Mouse (Mus musculus): ENCODE data around the gene Tex45. TPM values are rescaled to one million over a fixed set of nuclear protein-coding genes. Genes with fewer than 3 reads are reported as not detected.

Tex45 gene
- total RNA-seq (2021) = not detected

DNA sequence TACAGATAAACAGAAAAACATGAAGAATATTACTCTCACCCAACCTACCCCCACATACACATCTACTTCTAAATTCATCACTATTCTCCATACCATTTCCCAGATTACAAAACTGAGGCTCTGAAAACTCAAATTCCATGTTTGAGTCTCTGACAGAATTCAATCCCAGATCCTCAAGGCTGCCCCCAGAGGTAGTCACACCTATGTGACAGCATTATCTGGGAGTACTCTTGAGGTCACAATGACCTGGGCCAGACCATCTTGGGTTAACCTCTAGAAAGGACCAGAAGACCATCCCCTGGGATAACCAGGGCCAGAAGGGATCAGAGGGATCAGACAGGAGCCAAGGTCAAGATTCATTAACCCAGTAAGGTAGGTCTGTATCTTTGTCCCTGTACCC, at the start of gene Tex45:
Tex45 (plus strand) TSS at position 301 of the 400 bp plus-strand sequence.
- DNase-seq = no peak
- intact Hi-C loops (cut with DNase I) = no loop called here

DNA sequence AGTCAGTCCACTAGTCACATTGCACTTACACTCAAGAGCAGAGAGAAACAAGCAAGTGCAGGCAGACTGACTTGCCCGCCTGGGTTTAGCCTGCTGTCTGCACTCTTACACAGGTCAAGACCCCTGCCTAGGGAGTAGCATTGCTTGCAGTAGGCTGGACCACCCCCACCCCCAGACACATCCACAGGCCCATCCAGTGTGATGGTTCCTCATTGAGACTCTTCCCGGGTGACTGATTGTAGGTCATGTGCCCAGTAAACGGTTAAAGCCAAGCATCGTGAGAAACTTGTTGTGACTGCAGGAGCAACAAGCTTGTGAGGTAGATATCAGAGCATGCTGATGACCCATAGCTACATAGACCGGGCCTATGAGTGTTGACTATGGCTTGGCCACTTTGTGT, 49.2 kb upstream of the Tex45 start:
- DNase-seq = no peak
- intact Hi-C loops (cut with DNase I) = no loop called here

DNA sequence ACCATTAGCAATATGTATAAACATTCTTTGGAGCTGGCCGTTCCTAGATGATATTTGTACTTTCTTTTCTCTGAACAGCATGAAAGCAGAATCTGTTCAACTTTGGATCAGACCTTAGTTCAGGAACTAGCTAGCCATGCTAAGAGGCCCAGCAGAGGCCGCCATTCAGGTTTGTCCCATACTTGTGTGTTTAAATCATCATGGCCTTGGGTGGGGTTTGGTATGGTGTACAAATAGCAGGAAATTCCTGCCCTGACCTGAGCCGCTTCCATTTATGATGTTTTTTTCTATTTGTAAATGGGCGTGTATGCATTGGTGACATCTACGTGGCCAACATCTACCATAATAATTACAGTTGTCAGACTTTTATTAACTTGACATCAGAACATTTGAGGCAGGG, 45.4 kb upstream of the Tex45 start:
- no peak for DNase-seq
- intact Hi-C loops (cut with DNase I) = no loop called here

DNA sequence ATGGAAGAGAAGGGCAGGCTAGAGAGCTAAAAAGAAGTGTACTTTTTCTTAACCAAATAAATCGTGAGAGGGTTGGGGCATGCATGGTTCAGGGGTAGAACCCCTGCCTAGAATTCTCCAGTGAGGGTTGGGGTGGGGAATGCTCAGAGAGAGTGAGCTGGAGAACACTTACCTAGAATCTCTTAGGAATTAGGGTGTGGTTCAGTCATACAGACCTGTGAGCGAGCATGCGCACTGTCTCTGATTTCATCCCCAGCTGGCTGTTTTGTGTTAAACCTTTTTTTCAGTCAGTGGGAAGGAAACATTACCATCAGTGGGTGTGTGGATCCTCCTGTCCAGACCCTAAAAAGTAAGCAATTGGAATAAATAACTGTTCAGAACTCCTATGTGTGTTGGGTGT, 44.5 kb upstream of the Tex45 start:
- intact Hi-C loops (cut with DNase I) = no loop called here
- DNase-seq = no peak

DNA sequence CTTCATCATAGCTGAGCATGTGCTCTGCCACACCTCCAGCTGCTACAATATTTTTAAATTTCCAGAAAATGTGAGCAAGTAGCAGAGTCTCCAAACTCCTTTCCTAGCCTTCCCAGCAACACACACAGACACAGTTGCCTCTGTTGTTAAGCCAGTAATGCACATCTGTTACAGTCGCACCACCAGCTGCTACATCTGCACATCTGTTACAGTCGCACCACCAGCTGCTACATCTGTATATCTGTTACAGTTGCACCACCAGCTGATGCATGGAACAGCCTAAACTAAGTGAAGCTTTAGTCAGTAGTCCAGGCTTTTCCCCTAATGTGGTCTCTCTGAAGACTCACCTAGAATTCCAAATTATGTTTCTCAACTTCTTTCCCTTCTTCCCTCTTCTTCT, 42.2 kb upstream of the Tex45 start:
- intact Hi-C loops (cut with DNase I) = no loop called here
- no peak for DNase-seq

DNA sequence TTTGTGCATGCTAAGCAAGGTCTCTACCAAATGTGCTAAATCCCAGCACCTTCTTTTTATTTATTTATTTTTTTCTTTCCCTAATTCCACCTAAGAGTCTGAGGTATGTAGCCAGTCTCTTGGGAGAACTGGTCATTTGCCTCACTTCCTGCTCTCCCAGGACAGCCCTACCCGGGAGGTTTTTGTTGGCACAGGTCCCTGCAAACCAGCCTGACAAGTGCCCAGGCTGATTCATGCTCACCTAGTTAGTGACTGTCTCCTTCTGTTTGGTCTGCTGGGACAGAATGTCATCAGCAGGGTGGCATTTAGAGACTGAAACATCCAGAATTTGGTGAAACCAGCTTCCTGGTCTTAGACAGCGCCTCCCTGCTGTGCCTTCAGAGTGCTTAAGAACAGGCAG, 40.7 kb upstream of the Tex45 start:
- intact Hi-C loops (cut with DNase I) = no loop called here
- no peak for DNase-seq

DNA sequence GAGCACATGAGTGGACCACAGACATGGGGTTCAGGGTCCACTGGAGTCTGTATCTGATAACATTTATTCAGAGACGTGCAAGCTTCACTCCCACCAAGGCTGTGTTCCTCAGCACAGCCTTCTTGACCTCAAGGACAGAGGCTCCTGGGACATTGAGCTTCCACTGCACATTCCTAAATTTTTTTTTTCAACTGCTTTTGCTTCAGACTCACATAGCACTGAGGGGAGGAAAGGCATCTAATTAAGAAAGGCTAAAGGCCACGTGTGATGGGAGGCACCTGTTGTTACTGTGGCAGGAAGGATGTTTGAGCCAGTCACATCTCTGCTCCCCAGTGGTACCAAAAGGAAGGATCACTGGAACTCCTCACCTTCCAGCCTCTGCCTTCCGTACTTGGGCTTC, 39.5 kb upstream of the Tex45 start:
- no peak for DNase-seq
- intact Hi-C loops (cut with DNase I) = no loop called here

DNA sequence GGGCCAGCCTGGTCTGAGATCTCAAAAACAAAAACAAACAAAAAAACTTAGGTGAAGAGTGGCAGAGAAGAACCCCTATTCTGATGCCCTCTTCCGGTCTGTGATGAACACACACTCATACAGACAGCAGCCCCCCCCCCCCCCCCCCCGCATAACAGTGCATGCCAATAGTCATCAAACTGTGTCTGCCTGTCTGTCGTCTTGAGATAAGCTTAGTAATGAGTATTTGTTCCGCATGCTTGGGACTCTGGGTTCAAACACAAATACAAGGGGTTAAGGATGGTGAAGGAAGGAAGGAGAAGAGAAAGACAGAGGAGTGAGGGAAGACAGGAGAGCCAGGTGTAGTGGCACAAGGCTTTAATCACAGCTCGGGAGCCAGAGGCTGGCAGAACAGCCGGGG, 34.2 kb upstream of the Tex45 start:
- intact Hi-C loops (cut with DNase I) = no loop called here
- no peak for DNase-seq

DNA sequence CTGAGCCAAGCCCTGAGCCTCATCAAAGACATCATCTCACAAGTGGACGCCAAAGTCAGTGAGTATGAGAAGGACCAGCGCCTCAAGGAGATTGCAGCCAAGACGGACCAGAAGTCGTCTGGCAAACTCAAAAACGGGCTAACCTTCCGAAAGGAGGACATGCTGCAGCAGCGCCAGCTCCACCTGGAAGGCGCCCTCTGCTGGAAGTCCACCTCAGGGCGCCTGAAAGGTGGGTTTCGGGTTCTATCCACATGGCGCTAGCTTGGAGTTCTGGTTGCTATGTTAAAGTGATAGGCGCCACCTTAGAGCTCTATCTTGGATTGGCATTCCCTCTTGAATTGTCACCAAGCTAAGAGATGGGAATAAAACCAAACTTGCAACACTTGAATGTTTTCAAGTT, 31.2 kb upstream of the Tex45 start:
- DNase-seq = no peak
- intact Hi-C loops (cut with DNase I) = no loop called here

DNA sequence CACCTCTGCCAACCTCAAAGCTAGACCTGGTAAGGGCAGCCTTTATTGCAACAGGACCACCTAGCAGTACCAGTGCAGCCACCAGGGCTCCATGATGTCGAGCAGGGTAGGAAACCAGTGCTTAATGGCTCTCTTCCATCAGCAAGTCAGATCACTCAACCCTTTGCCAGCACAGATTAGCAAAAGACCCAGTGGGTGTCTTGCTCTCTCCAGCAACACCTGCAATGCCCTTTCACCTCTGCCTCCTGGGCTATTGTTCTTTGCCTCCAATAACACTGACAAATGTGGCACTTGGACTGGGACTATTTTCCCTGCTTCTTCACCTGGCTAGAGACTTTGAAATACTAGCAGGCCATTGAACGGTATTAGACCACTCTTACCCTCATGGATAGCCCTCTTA, 21.4 kb upstream of the Tex45 start:
- DNase-seq = no peak
- intact Hi-C loops (cut with DNase I) = no loop called here

DNA sequence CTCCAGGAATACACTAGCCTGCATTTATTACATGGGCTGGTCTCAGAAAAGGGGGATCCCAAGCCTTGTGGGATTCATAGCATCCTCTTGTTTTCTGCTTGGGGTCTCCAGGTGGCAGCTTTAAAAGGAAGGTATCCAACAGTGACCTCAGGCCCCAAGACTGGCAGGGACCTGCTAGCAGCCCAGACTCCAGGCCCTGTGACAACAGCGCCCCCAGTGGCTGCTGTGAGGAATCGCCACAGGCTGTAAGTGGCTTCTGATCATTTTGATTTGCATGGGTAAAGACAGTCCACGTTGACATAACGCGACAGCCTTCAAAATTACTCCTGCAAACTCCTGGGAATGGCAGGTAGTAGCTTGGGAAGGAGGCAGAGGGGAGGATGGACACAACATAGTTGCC, 20.0 kb upstream of the Tex45 start:
- intact Hi-C loops (cut with DNase I) = no loop called here
- DNase-seq = peak; percentile 63

DNA sequence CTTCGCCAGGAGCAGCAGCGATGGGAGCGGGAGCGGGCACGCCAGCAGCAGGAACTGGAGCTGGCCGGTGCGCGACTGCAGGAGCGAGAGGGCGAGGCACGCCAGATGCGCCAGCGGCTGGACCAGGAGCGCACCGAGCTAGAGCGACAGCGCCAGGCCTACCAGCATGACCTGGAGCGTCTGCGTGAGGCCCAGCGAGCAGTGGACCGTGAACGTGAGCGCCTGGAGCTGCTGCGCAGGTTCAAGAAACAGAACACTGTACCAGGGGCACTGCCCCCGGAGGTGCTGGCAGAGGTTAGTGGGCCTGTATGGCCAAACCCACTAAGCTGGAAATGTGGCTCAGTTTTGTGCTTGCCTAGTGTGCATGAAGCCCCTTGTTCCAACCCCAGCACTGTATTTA, 18.7 kb upstream of the Tex45 start:
- intact Hi-C loops (cut with DNase I) = no loop called here
- DNase-seq = no peak

DNA sequence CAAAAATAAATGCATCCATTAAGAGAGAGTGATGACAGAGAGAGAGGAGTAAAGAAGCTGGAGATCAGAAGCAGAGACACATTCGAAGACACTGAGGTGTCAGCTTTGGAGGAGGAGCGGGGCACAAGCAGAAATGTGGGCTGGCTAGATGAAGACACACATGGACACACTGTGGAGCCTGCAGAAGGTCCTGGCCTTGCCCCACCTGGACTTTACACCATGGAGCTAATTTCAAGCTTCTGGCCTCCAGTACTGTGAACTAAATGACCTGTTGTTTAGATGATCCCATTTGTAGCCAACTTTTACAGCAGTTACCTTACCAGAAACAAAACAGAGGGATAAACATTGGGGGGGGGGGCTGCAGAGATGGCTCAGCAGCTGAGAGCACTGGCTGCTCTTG, 7.4 kb upstream of the Tex45 start:
- DNase-seq = no peak
- intact Hi-C loops (cut with DNase I) = loop anchor here (10.0 kb wide), 1 partner anchor 212 kb away; the partner anchor contains the start of genes Fcor and Trappc5

DNA sequence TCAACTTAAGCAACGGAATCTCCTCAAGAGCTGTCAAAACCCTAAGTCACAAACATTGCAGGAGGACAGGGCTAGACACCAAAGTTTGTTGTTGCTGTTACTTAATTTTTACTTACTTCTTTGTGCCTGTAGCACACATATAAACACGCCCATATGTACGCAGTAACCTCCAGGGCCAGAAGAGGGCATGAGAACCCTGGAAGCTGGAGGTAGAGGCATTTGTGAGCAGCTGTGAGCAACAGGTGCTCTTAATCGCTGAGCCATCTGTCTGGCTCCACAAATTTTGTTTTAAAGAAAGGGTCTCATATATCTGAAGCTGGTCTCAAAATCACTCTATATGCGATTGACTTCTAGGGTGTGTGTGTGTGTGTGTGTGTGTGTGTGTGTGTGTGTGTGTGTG, 6.4 kb upstream of the Tex45 start:
- peak; percentile 55 for DNase-seq
- intact Hi-C loops (cut with DNase I) = loop anchor here (10.0 kb wide), 1 partner anchor 210 kb away; the partner anchor contains the start of genes Fcor and Trappc5

DNA sequence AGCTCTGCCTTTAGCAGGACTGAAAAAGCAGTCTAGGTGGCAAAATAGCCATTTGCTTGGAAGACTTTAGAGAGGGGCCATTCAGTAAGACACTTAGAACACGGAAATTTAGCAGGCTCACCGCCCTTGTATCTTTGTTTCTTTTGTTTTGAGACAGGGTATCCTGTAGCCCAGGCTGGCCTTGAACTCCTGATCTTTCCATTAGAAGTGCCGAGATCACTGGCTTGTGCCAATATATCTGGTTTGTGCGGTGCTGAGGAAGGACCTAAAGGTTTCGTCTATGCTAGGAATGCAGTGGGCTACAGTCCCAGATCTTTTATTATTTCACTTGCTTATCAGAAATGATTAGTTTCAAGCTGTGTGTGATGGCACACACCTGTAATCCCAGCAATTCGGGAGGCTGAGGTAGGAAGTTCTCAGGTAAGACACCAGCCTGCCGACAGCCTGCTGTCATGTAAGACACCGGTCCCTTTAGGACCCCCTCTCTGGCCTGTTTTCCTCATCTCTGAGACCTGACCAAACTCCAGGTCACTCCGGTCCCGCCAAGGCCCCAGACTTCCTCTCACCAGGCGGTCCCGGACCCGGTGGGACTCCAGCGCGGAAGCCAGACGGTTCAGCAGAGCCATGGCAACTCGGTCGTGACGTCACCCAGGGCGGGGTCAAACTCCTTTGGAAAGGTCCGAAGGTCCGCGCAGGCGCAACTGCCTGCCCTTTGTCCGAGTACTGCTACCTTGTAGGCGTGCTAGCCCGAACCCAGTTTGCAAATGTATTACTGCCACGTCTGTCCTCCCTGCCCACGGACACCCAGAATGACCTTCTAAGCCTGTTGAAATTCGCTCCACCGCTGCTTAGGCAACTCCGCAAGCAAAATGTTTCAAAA, 3.4 kb upstream of the Tex45 start, which contains the start of gene Pex11g:
Pex11g (minus strand) TSS at position 675 of the 880 bp plus-strand sequence.
- intact Hi-C loops (cut with DNase I) = loop anchor here (10.0 kb wide), 1 partner anchor 208 kb away; the partner anchor contains the start of genes Fcor and Trappc5
- peak; percentile 98 for DNase-seq

DNA sequence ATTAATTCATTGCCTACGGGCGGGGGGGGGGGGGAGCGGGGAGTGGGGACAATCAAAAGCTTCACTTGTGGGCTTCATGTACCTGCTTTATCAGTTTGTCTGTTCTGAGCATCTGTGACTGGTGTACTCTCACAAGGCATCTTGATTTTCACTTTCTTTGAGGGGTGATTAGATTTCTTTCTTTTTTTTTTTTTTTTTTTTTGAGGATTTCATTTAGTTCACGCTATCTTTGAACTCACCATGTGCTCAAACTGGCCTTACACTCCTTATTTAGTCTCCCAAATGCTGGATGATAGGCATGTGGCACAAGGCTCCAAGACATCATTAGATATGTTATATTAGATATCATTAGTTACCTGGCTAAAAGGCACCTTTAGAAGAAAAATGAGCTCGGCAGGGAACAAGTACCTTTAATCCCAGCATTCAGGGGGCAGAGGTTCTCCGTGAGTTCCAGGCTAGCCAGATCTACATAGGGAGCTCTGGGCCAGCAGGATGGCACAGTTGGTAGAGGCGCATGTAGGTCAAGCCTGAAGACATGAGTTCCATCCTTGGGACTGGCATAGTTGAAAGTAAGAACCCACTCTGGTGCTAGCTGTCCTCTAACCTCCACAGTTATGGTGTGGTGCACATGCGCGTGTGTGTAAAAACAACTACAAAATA, 2.6 kb upstream of the Tex45 start:
- intact Hi-C loops (cut with DNase I) = loop anchor here (10.0 kb wide), 1 partner anchor 207 kb away; the partner anchor contains the start of genes Fcor and Trappc5
- no peak for DNase-seq

DNA sequence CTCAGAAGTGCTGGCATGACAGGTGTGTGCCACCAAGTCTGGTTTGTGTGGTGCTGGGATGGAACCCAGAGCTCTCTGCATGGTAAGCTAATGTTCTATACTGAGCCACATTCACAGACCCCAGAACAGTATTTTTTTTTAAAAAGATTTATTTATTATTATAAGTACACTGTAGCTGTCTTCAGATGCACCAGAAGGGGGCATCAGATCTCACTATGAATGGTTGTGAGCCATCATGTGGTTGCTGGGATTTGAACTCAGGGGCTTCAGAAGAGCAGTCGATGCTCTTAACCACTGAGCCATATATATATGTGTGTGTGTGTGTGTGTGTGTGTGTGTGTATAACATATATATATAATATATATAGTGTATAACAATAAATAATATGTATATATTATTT, 1.8 kb upstream of the Tex45 start:
- intact Hi-C loops (cut with DNase I) = loop anchor here (10.0 kb wide), 1 partner anchor 206 kb away; the partner anchor contains the start of genes Fcor and Trappc5
- no peak for DNase-seq

DNA sequence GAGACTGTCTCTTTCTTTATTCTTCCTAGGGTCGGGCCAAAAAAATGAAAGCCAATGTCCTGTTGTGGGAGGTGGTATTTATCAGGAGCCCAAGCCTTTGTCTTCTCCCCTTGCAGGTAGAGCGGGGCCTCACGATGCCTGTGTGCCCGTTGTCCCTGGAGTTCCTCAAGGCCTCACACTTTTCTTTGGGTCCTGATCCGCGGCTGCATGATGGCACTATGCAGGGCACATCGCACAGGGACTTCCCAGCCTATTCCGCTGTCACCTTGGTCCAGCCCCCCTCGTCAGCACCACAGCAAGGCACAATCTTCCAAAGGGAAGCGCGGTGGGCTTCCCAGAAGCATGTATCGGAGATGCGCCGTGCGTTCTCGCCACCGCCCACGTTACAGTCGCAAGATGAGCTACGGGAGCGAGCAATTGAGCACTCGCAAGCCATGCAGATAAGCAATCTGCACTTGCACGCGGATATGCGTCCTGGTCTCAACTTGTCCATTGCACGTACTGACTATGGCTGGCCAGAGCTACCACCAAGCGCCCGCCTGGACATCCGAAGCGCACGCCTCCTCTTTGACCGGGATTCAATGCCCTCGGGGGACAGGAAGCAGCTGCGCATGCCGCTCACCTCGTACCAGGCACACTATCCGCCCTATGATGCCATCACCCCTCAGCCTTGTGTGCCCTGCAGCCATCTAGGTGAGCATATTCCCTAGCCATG, 5.2 kb downstream of the Tex45 start:
- intact Hi-C loops (cut with DNase I) = no loop called here

DNA sequence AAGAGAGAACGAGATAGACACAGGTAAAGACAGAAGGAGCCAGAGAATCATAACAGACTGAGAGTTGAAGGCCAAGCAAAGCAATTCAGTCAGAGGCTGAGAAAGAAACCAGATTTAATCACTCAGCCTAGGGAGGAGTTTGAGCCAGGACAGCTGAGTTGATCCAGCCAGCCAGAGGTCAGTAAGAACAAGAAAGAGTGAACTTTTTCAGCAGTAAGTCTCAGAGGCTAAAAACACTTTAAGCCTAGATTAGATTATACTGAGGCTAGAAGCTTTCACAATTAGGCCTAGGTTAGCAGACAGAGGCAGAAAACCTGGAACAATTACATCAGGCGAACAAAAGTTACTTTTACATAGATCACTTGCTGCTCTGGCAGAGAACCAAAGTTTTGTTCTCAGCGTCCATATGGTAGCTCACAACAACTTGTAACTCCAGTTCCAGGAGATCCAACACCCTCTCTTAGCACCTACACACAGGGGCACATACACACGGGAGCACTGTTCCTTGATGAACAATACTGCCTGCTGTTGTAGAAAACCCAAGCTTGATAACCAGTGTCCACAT, 9.6 kb downstream of the Tex45 start:
- no peak for DNase-seq
- intact Hi-C loops (cut with DNase I) = no loop called here

More for the DNA sequence above, 5.2 kb downstream of the Tex45 start:
- DNase-seq = no peak

DNA sequence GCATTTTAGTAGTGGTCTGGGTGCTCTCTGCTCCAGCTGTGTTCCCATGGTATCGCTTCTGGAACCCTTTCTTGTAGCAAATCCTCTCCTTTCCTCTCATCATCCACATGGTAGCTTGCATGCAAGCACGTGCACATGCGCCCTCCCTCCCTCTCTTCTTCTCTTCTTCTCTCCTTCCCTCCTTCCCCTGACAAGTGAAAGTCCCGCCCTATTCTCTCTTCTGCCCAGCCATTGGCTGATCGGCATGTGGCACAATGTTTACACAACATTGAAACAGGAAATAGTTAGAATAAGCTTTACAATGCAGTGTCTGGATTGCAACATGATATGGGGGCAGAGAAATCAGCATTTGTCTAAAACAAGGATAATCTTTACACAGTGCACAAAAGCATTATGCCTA, 10.9 kb downstream of the Tex45 start:
- intact Hi-C loops (cut with DNase I) = no loop called here
- DNase-seq = no peak

DNA sequence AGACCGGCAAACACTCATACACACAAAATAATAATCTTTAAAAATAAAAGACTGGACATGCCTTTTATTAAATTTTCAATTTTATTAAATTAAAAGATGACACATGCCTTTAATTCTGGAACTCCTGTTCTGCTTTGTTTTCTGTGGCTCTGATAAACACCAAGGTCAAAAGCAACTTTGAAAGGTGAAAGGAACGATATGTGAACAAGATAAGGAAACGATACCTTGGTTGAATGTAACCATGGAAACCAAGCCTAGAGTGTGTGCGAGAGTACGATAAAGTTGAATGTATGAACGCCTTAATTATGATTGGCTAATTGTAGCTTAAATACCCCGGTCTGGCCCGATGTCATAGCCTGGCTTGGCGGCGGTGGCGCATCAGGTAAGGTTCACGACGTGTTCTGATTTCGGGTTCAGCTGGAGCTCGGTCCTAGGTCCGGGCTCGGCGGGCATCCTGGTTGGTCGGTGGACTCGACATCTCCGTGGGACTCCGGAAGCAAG, 11.6 kb downstream of the Tex45 start:
- intact Hi-C loops (cut with DNase I) = no loop called here
- no peak for DNase-seq
